Mouse (Mus musculus): ENCODE results near the gene Tipin.

DNA sequence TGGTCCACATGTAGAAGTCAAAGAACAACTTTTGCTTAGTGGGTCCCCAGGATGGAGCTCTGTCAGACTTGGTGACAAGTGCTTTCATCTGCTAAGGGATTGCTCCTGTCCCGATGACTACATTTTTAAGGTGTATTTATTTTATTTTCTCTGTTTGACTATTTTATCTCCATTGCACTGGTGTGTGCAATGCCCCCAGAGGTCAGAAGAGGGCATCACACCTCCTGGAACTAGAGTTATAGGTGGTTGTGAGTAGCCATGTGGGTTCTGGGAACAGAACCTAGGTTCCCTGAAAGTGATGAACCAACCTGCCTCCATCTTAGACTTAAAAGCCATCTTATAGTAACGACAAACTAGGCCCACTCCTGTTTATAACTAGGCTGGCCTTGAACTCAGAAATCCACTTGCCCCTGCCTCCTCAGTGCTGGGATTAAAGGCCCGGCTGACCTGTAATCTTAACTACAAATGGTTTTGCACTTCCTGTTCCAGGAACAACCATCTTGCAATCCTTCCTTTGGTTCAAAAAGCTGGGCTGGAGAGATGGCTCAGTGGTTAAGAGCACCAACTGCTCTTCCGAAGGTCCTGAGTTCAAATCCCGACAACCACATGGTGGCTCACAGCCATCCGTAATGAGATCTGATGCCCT is 2.6 kb upstream of the Tipin start:
- TF ChIP-seq CTCF (IDR thresholded peaks at IDR 0.05; ENCODE audit: low read depth, low read length) (no peak), POLR2A (IDR thresholded peaks at IDR 0.05; ENCODE audit: extremely low read depth, insufficient read depth, low read length) (no peak)
